Mouse (Mus musculus) thymus, postnatal 36 days (tissue): ENCODE measurements around the gene Mrc2.

Source experiments
- DNase-seq, 2 experiments: peaks; one replicate each; pipeline ENCODE4 v3.0.0; 2022; ENCODE audit warnings: mixed read lengths in 2 of 2

The Mrc2 gene

GRCm38 (mm10) chr11:105311291-105311975, 19.0 kb downstream of the Mrc2 start:
- DNase-seq = no peak

DNA sequence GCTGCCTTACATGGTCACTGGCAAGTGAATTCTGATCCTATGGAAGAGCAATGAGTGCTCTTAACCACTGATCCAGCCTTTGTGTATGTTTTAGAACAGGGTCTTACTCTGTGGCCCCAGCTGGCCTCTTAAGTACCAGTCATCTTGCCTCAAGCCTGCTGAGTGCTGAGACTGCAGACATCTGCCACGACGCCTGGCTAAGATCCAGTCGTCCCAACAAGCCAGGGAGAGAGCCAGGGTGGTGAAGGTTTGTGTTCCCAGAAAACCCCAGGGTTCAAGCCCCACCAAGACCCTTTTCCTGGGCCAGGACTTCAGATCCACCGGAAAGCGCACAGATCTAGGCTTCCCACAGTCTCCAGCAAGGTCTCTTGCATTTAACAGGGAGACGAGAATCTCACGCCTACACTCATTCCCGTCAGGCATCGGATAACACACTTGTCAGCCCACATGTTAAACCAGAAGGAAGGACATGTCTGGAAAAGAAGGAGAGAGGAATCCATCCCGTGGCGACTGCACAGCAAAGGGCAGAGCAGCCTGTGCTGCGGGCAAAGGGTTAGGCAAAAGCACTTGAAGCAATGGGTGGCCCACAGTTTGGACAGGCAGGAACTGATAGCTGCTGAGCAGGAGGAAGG, 20.0 kb downstream of the Mrc2 start:
- DNase-seq = no peak

DNA sequence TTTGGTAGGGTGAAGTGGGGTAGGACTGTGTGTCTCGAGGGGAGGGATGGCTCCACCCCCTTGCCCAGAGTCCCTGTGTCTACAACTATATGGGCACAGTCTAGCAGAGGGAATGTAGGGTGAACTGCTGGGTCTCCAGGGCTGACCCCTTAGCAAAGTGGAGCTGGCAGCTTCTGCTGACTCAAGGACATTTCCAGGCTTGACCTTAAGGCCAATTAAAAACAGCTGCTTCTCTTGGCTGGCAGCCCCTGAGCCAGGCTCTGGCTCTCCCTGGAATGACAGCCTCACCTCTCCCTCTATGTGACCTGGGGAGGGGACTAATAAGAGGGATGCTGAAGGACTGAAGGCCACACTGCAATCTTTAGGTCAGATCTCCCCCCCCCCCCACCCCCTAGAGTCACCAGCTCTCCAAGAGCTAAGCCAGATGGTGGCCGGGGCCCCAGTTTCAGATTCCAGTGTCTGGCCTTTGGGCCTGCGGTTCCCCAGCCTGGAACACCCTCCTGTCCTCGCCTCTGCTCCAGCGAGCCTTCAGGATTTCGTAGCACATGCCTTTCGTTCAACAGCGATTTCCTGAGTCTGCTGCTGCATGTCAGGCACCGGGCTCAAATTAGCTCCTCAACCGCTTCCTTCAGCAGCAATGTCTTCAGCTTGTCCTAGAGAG, 20.7 kb downstream of the Mrc2 start:
- DNase-seq = no peak

GRCm38 (mm10) chr11:105313633-105314014, 21.2 kb downstream of the Mrc2 start:
- DNase-seq = no peak

- DNase-seq = no peak
These were observed 22.9 kb downstream of the Mrc2 start for GRCm38 (mm10) chr11:105315296-105315695.

DNA sequence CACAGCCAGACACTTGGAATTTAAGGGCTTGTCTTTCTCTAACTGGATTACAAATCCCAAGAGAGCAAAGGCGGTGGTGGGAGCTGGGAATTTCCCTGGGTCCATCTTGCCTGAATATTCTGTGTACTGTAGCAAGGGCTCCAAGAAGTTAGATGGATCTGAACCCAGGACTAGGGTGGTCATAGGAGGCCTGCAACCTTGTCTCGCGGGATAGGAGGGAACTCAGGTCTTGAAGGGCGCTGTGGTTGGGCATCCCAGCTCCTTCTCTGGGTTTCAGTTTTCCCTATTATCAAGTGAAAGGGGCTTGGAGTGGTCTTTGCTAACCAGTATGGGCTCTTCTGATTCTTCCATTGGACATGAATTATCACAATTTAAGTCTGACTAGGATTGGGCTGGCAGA, 23.7 kb downstream of the Mrc2 start:
- DNase-seq = no peak

- DNase-seq = no peak
These were observed 25.3 kb downstream of the Mrc2 start for GRCm38 (mm10) chr11:105317769-105318168.

DNA sequence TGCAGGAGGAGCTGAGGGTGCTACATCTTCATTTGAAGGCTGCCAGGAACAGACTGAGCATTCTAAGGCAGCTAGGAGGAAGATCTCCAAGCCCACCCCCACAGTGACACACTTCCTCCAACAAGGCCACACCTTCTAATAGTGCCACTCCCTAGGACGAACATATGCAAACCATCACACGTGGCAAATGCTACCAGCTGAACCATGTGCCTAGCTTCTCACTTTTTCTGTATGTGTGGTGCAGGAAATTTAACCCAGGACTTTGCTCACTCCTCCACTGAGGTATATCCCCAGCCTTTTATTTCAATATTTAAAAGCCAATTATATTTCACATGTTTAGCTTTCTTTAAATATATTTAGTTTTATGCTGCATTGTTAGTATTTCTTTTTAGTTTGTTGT, 28.6 kb downstream of the Mrc2 start:
- DNase-seq = no peak

DNA sequence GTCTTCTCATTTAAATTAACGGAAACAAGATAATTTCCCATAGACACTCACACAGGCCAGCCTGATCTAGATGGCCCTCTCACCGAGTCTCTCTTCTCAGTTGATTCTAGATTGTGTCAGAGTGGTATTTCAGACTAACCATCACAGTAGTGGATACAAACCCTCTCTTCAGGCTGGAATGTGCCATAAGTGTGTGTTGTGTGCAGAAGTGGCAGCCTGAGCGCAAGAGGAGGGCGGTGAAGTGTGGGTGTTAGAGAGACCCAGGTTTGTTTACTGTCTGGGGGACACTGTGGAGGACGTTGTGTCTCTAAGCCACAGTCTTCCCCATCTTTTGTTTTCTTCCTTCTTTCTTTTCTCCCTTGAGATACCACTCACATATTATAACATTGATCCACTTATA, 31.1 kb downstream of the Mrc2 start:
- no peak for DNase-seq

DNA sequence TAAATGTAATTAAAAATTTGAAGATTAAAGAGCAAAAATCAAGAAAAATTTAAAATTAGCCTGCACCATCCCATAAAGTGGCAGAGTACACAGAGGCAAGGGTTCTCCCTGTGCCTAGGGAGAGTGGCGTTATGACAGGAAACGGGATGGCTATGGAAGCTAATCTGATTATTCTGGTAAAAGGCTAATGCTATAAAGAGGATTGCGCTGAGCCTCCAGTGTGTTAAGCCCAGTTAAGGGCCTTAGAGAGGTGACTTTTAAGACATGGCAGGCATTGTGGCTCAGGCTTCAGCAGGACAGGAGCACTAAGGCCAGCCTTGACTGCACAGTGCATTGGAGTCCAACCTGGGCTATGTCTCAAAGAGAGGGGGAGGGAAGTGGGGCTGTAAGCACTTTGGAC, 34.7 kb downstream of the Mrc2 start:
- no peak for DNase-seq

- no peak for DNase-seq
These were observed 37.5 kb downstream of the Mrc2 start for GRCm38 (mm10) chr11:105329962-105330361.

- DNase-seq = no peak
These were observed 38.7 kb downstream of the Mrc2 start for GRCm38 (mm10) chr11:105331129-105331528.

- no peak for DNase-seq
These were observed 39.3 kb downstream of the Mrc2 start for GRCm38 (mm10) chr11:105331732-105332131.

DNA sequence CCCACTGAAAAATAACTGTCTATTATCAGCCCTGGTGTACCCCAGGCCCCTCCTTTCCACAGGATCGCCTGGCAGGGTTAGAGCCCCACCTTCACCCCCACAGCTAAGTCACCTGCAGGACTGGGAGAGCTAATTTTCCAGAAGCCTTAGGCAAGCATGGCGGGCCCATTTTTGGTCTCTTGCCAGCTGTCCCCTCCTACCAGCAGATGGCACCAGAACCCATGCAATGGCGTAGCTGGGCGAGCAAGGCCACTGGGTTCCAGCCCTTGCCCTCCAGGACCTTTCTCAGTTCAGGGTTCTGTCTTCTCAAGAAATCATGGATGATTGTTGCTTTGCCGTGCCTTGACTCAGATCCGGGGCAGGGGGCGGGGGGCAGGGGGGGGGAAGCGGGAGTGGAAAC, 40.0 kb downstream of the Mrc2 start:
- peak in 1 of 2 experiments; percentile 12 for DNase-seq

DNA sequence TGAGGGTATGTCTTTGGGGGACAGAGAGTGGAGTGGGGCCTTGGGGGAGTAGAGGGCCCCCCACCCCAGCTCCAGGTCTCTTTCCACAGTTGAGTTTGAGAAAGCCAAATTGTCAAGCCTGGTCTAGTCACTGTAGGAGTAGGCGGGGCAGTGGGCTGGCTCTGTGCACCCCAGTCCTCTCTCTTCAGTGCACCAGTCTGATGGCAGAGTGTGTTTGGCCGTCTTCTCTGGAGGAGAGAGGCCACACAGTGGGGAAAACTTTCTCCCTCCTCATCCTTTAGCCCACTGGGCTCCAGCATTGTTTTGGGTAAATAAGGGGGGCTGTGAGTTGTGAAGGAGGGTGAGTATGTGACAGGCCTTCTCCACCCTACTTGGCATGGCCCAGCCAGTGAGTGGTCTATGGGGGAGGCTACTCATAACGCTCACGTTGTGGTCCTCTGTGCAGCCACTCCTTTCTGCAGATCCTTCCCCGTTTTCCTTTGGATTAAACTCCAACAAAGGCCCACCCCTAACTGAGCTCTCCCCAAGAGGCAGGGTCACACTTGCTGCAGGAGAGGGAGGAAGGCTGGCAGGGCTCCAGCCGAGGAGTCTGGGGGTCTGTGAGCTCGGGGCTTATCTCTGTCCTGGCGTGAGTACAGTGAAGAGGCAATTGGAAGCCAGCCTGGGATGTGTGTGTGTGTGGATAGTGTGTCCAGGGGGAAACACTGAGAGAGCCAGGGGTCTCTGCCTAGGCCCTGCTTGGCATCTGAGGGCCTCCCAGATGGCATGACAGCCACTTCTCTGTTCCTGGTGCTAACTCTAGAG, 41.6 kb downstream of the Mrc2 start:
- no peak for DNase-seq

- no peak for DNase-seq
These were observed 46.4 kb downstream of the Mrc2 start for GRCm38 (mm10) chr11:105338596-105339390.

DNA sequence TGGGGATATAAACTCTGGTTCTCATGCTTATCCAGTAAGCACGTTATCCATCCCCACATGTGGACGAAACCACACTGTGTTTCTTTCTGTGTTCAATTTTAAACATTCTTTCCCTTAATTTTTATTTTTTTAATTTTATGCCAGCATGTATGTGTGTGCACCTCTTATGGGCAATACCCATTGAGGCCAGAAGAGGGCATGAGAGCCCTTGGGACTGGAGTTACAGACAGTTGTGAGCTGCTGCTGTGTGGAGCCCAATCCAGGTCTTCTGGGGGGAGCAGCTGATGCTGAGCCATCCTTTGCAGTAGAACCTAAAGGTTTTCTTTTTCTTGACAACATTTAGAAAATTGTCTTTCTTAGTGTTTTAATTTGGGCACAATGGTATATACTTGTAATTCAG, 52.8 kb downstream of the Mrc2 start:
- DNase-seq = no peak

DNA sequence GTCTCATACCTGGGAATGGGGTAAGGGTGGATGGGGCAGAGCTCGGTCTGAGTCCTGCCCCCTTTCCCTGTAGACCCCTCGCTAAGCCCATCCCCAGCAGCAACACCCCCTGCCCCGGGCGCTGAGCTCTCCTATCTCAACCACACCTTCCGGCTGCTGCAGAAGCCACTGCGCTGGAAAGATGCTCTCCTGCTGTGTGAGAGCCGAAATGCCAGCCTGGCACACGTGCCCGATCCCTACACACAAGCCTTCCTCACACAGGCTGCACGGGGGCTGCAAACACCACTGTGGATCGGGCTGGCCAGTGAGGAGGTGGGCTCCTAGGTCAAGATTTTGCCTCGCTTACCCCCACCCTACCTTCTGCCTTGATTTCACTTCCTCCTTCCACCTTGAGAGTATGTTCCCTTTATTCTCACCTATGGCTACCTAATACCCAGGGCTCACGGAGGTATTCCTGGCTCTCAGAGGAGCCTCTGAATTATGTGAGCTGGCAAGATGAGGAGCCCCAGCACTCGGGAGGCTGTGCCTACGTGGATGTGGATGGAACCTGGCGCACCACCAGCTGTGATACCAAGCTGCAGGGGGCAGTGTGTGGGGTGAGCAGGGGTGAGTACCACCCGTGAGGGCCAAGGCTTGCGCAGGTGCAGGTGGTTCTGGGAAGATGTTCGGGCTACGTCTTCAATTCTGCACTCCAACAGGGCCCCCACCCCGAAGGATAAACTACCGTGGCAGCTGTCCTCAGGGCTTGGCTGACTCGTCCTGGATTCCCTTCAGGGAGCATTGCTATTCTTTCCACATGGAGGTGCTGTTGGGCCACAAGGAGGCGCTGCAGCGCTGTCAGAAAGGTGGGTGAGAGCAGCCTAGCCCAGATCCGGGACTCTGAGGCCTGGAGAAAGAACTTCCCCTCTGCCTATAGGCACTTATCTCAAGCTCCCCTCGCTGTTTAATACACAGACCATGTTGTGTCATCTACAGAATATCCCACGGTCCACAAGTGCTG, 55.0 kb downstream of the Mrc2 start:
- DNase-seq = peak; percentile 70 to 76

DNA sequence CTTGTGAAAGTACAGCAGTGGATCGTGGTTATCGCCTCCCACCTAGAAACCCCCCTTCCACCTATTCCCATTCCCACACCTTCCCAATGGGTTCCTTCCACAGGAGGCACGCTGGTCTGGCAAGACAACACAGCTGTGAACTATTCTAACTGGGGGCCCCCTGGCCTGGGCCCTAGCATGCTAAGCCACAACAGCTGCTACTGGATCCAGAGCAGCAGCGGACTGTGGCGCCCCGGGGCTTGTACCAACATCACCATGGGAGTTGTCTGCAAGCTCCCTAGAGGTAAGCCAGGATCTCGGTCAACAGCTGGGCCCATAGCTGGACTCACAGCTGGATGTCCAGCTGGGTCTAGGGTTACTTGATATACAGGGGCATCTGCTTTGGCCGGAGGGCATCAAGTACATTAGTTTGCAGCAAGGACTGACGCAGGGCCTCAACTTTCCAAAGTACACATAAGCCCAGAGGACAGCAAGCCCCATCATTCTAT, 56.1 kb downstream of the Mrc2 start:
- no peak for DNase-seq

DNA sequence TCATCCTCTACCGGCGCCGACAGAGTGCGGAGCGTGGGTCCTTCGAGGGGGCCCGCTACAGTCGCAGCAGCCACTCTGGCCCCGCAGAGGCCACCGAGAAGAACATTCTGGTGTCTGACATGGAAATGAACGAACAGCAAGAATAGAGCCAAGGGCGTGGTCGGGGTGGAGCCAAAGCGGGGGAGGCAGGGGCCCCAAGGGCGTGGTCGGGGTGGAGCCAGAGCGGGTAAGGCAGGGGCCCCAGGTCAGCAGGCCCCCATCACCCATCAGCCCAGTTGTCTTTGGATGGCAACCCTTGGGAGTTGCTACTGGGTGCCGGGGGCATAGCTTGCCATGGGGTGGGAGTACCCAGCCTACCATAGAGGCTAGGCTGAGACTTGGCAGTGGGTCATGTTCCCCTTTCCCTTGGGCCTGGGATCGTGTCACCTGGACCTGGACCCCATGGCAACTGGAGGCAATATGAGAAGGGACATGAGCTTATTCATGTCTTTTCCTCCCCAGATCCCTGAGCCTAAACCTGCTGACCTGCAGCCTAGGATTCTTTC, 57.4 kb downstream of the Mrc2 start:
- DNase-seq = no peak

GRCm38 (mm10) chr11:105350643-105351042, 58.2 kb downstream of the Mrc2 start:
- no peak for DNase-seq
